Mouse (Mus musculus) stomach, embryonic 14.5 days (tissue): Measurements from ENCODE around the gene Psenen. TPM values are rescaled to one million over a fixed set of nuclear protein-coding genes. Genes with fewer than 3 reads are reported as not detected.
A peak's percentile ranks its signal among the peaks of the same experiment; 100 is the strongest.

Experiments
- ATAC-seq: fragments of 200-750 bp; cut with Nextera tagmentation; 2 replicates; pipeline ENCODE4 v1.8.0; 2017; ENCODE audit warnings: low read depth, moderate TSS enrichment; ENCODE audit not compliant: insufficient number of reproducible peaks, insufficient read depth, low FRiP score
- H3K27ac ChIP-seq: fragments of 300-500 bp; sonication (generic); 2 replicates; pipeline ENCODE4 v1.5.1; 2014; ENCODE audit warnings: mild to moderate bottlenecking, low read length, moderate library complexity, mixed read lengths
- H3K27me3 ChIP-seq: fragments of 300-500 bp; sonication (generic); 2 replicates; pipeline ENCODE4 v1.6.1; 2014; ENCODE audit warnings: low read length, control low read depth, mixed read lengths; ENCODE audit not compliant: control insufficient read depth, insufficient read depth
- H3K36me3 ChIP-seq: fragments of 300-500 bp; sonication (generic); 2 replicates; pipeline ENCODE4 v1.6.1; 2014; ENCODE audit warnings: mild to moderate bottlenecking, control low read depth, low read length, moderate library complexity, mixed read lengths; ENCODE audit not compliant: control insufficient read depth, insufficient read depth
- H3K4me1 ChIP-seq: fragments of 300-500 bp; sonication (generic); 2 replicates; pipeline ENCODE4 v1.6.1; 2014; ENCODE audit warnings: low read length, control low read depth, mixed read lengths; ENCODE audit not compliant: control insufficient read depth, insufficient read depth
- H3K4me2 ChIP-seq: fragments of 300-500 bp; sonication (generic); replicated peaks from 2 replicates; pipeline ENCODE4 v1.6.1; 2014; ENCODE audit warnings: low read depth, low read length, control low read depth
- H3K4me3 ChIP-seq: fragments of 300-500 bp; sonication (generic); 2 replicates; pipeline ENCODE4 v1.5.1; 2014; ENCODE audit warnings: low read depth, low read length, control low read depth
- H3K9ac ChIP-seq: fragments of 300-500 bp; sonication (generic); replicated peaks from 2 replicates; pipeline ENCODE4 v1.6.1; 2014; ENCODE audit warnings: low read depth, mild to moderate bottlenecking, control low read depth, low read length, moderate library complexity, mixed read lengths
- H3K9me3 ChIP-seq: fragments of 300-500 bp; sonication (generic); 2 replicates; pipeline ENCODE4 v1.6.1; 2016; ENCODE audit warnings: low read depth, low read length, control low read depth; ENCODE audit not compliant: control insufficient read depth
- WGBS: fragments of 180-500 bp; shearing (Covaris S2); extraction: QIAGEN DNeasy Blood & Tissue Kit; methylation state at CpG from one replicate; pipeline ENCODE4 v1.1.7; 2014; 5-methylcytosine and 5-hydroxymethylcytosine counted together
- polyA plus RNA-seq: library from polyadenylated mRNA; unstranded; fragments of >200 nt; fragmentation: Nextera tagmentation; extraction: Ambion mirVana; gene quantifications from 2 replicates; pipeline ENCODE4 v1.2.1, GENCODE M21; 2014

Psenen gene
- polyA plus RNA-seq, 1 experiment from 2014 or later, result 117 TPM

DNA sequence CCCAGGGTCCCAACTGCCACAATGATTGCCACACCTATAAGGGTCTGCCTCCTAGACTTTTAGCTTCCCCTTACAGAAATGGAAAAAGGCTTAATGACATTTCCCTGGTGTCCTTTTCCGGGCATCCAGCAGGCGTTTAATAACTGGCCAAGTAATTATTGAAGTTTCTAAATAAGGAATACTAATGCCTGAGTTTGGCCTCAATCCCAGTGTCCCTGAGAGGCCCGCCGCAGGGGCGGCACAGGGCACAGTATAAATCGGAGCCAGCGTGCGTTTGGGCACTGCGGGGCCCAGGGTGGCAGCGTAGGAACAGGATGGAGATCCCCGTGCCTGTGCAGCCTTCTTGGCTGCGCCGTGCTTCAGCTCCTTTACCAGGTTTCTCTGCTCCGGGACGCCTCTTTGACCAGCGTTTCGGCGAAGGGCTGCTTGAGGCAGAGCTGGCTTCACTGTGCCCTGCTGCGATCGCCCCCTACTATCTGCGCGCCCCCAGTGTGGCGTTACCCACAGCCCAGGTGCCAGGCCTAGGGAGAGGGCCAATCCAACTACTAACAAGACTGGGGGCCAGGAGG, 10.3 kb downstream of the Psenen start:
- no peak for ATAC-seq
- Histone ChIP-seq H3K36me3 (peaks cover 23% of the 10 kb centered on the region), H3K4me2 (peak overlapping the region; percentile 97), H3K27ac (peak overlapping the region; percentile 87), H3K9me3 (no peaks in the 10 kb centered on the region), H3K27me3 (no peaks in the 10 kb centered on the region), H3K4me3 (peak overlapping the region; percentile 59), H3K4me1 (peaks cover 14% of the 10 kb centered on the region; the same call in 1 of the 2 replicates), H3K9ac (peak overlapping the region; percentile 54)
- 5% methylated on average over 23 of the region's 23 CpGs for WGBS

DNA sequence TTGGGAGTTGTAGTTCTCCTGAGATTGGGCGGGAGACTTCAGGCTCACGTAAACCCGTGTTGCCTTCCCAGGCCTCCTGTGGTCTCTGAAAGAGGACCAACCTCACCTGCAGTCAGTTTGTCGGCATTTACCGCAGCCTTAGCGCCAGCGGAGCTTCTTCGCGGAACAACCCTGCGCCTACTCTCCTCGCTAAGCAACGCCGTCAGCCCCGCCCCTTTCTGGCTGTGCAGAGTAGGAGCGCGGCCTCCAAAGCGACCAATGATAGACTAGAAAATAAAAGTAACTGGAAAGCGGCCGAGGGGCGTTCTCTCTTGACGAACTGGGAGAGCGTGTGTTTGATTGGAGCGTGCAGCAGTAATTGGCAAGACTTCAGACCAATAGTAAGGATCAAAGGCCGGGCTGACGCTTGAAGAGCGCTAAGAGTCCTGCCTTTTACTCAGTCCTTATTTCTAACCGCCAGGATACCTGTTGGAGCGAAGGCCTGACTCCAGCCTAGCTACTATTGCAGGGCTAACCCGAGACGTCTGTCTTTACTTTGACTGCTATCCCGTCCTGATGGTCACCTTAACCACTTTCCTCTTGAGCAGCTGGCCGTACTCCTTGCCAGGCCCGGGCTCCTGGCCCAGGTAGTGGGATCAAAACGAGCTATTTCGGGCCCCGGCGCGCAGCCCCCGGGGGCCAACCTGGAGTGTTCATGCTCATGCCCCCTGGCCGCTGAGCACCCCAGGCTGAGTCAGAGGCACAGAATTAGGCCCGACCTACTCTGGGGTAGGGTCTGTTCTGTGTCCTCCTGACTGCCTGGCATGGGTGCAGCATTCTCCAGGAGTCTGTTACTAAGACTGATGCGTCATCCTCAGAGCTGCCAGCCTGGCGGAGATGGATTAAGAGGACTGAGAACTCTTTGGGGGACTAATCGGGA, 11.1 kb downstream of the Psenen start, which contains the start of the genes Hspb6 and Proser3:
Gene Hspb6, plus strand, starts transcription at position 77 of the 919 bp plus-strand sequence.
Gene Proser3, minus strand, starts transcription at position 198 of the 919 bp plus-strand sequence.
- H3K9ac ChIP-seq, result peak within 1 kb of the TSS; percentile 62
- H3K4me1 ChIP-seq, result peaks cover 12% of the 10 kb centered on the region; the same call in 1 of the 2 replicates
- under 1% methylated on average over 44 of the region's 44 CpGs for WGBS
- peak within 1 kb of the TSS; percentile 97 for H3K4me2 ChIP-seq
- H3K9me3 ChIP-seq, result no peaks in the 10 kb centered on the region
- peak within 1 kb of the TSS; percentile 59 for H3K4me3 ChIP-seq
- peak; percentile 95 for ATAC-seq
- peak within 1 kb of the TSS; percentile 97 for H3K27ac ChIP-seq
- peaks cover 23% of the 10 kb centered on the region for H3K36me3 ChIP-seq
- H3K27me3 ChIP-seq, result no peaks in the 10 kb centered on the region

DNA sequence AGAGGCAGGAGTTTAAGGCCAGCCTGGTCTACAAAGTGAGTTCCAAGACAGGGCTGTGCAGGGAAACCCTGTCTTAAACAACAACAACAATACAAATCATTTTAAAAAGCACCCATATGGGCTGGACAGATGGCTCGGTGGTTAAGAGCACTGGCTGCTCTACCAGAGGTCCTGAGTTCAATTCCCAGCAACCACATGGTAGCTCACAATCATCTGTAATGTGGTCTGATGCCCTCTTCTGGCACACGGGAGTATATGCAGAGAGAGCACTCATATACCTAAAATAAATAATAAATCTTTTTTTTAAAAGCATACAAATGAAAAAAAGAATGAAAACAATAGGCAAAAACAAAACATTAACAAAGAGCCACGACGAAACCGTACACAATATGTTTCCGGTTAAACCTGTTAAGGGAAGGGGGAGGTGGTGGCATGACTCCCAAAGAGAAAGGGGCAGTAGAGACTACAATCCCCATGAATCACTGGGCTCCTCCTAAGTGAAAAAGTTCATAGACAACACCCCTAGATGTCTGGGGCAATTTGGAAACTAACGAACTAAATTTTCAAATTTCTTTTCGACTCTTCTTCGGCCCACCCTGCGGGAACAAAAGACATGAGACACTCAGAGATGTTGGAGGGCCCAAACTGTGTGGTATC, 11.9 kb downstream of the Psenen start:
- Histone ChIP-seq H3K27ac (peak overlapping the region; percentile 97), H3K27me3 (no peaks in the 10 kb centered on the region), H3K9ac (peak overlapping the region; percentile 62), H3K4me1 (peaks cover 12% of the 10 kb centered on the region; the same call in 1 of the 2 replicates), H3K36me3 (peaks cover 16% of the 10 kb centered on the region; the same call in 1 of the 2 replicates), H3K4me3 (peak overlapping the region; percentile 59), H3K9me3 (no peaks in the 10 kb centered on the region), H3K4me2 (peak overlapping the region; percentile 38)
- WGBS, result 2% methylated on average over 10 of the region's 10 CpGs
- peak; percentile 51; the same call in 1 of the 2 replicates for ATAC-seq

DNA sequence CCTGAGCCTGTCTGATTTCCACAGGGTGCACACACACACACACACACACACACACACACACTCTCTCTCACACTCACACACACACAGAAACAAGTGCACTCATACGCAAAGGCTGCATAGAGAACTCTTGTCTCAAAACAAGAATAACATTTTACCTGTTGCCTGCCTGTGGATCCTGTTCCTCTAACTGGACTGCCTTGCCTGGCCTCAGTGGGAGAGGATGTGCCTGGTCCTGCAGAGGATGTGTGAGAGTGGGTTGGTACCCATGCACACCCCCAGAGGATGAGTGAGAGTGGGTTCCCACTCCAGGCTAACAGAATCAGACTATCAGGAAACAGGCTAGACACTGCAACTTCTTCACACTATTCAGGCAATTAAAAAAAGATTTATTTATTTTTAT, 12.8 kb downstream of the Psenen start:
- Histone ChIP-seq H3K36me3 (peaks cover 18% of the 10 kb centered on the region; the same call in 1 of the 2 replicates), H3K9me3 (no peaks in the 10 kb centered on the region), H3K4me2 (no peak overlapping the region), H3K9ac (no peak overlapping the region), H3K4me3 (no peak overlapping the region), H3K27ac (no peak overlapping the region), H3K4me1 (peaks cover 12% of the 10 kb centered on the region; the same call in 1 of the 2 replicates), H3K27me3 (no peaks in the 10 kb centered on the region)
- no peak for ATAC-seq
- 97% methylated on average over 1 of the region's 1 CpGs for WGBS

DNA sequence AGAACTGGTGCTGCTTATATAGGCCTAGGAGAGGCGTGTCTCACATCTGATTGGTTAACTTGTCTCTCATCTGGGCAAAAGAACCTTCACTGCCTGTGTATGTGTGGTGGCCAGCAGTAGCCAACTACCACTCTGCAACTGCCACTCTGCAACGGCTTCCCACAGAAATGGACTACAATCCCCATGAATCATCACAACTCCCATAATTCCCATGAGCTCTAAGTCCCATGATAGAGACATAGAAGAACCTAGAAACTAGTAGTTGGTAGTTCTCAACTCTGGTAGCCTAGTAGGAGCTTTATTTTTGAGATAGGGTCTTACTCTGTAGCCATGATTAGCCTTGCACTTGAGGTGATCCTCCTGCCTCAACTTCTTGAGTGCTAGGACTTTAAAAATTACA, 13.5 kb downstream of the Psenen start:
- Histone ChIP-seq H3K4me3 (no peak overlapping the region), H3K9ac (no peak overlapping the region), H3K36me3 (peaks cover 11% of the 10 kb centered on the region; the same call in 1 of the 2 replicates), H3K4me1 (peaks cover 12% of the 10 kb centered on the region; the same call in 1 of the 2 replicates), H3K4me2 (no peak overlapping the region), H3K9me3 (no peaks in the 10 kb centered on the region), H3K27ac (no peak overlapping the region), H3K27me3 (no peaks in the 10 kb centered on the region)
- WGBS, result 88% methylated on average over 2 of the region's 2 CpGs
- ATAC-seq, result no peak

DNA sequence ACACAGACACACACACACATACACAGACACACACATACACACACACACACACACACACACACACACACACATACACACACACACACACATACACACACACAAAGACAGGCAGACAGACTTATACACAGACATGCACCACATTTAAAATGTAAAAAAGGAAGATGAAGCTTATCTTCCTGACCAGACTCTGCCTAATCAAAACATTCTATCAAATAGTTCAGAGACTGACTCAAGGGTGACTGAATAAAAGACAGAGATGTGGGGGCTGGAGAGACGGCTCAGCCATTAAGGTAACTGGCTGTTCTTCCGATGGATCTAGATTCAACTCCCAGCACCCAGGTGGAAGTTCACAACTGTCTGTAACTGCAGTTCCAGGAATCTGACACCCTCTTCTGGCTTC, 19.1 kb downstream of the Psenen start:
- no peak overlapping the region for H3K9ac ChIP-seq
- H3K4me3 ChIP-seq, result no peak overlapping the region
- H3K27ac ChIP-seq, result no peak overlapping the region
- ATAC-seq, result no peak
- H3K36me3 ChIP-seq, result peaks cover 16% of the 10 kb centered on the region; the same call in 1 of the 2 replicates
- no peak overlapping the region for H3K4me2 ChIP-seq
- no peaks in the 10 kb centered on the region for H3K9me3 ChIP-seq
- H3K27me3 ChIP-seq, result no peaks in the 10 kb centered on the region
- H3K4me1 ChIP-seq, result no peaks in the 10 kb centered on the region
- WGBS, result 92% methylated on average over 2 of the region's 2 CpGs

DNA sequence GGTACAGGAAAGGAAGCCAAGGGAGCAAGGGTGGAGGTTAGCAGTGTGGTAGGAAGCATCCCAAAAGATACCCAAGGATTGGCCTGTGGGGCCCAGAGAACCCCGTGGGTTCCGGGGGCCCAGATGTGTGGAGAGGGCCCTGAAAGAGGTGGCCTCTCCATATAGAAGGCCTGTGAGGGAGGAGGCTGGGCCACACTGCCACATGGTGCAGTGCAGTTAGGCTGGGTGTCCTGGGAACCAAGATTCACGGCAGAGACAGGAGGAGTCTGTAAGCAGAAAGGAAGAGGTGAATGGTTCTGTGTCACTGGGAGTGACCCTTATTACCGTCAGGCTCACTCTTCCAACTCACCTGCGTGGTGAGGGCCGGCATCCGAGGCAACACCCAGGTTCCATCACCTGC, 22.9 kb downstream of the Psenen start:
- Histone ChIP-seq H3K9me3 (no peaks in the 10 kb centered on the region), H3K27ac (no peak overlapping the region), H3K27me3 (no peaks in the 10 kb centered on the region), H3K9ac (no peak overlapping the region), H3K36me3 (peaks cover 4% of the 10 kb centered on the region; the same call in 1 of the 2 replicates), H3K4me3 (no peak overlapping the region), H3K4me1 (peaks cover 2% of the 10 kb centered on the region; the same call in 1 of the 2 replicates), H3K4me2 (no peak overlapping the region)
- WGBS, result 85% methylated on average over 7 of the region's 7 CpGs
- no peak for ATAC-seq
